Mouse (Mus musculus): ENCODE results near the gene Asb4. TPM values are rescaled to one million over a fixed set of nuclear protein-coding genes. Genes with fewer than 3 reads are reported as not detected.

Asb4 gene
- polyA plus RNA-seq, 1 experiment: 0.69 TPM

DNA sequence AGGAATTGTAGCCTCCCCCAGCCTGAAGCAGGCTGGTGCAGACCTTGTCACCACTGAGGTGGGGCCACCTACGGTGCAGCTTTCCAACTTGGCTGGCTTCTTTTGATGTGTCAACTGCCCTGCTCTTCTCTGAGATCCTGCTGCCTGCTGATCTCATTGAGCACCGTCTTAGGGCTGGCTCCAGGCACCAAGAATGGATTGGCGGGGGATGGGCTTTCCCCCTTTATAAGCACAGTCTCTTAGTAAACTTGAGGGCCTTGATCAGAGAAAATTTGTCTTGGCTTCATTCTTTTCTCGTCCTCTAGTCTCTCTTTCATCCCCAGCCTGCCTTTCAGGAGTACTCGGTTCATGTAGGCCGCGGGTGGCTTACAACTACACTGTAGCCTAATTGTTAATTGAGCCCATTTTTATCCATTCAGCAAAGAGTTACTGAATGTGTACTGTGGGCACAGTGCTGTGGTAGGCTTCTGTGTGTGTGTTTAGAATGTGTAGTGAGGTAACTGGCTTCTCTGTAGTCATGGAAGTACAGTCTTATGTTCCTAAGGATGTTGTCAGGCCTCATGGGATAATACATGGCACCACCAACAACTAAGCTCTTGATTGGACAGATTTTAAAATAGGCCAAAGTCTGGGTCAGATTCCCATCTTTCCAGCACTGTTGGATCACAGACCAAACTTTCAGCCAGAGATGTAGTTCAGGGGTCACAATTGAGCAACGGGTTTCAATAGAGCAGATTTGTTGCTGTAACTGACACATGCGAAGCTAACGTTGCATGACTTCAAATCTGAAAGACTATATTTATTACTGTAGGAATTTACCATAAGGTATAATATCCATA lies 87.5 kb downstream of the Asb4 start:
- Histone ChIP-seq H3K27me3 (replicated peaks; ENCODE audit: control insufficient read depth, insufficient read depth, low read length) (no peaks in the 10 kb centered on the region), H3K36me3 (ENCODE audit: control insufficient read depth, insufficient read depth, low read length) (no peaks in the 10 kb centered on the region), H3K4me1 (ENCODE audit: control insufficient read depth, insufficient read depth, low read length) (no peaks in the 10 kb centered on the region), H3K4me3 (ENCODE audit: insufficient read depth, low read depth, low read length) (no peak overlapping the region), H3K27ac (ENCODE audit: insufficient read depth, low read depth, low read length) (no peak overlapping the region)
- TF ChIP-seq POLR2A (IDR thresholded peaks at IDR 0.05; ENCODE audit: low read depth, low read length) (no peak), CTCF (conservative IDR thresholded peaks at IDR 0.05; ENCODE audit: insufficient read depth, insufficient read length, low read depth, low read length) (no peak)
- 87% methylated on average over 10 of the region's 10 CpGs for WGBS
- DNase-seq: no peak

DNA sequence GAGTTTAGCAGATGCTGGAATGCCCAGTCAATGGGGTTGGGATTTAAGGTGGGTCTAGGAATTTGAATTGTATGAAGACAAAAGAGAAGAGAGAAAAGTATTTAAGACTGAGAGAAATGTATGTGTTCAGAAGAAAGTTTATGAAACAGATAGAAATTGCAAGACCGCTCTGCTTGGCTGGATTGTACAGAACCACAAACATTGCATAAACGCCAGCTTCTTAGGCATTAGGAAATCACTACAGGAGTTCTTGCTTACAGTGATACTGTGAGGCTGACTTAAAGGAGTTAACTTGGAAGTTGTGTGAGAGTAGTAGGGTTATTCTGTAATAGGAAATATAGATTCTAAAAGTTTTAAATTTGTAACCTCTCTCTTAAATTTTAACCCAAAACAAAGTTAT lies 89.5 kb downstream of the Asb4 start:
- H3K36me3 ChIP-seq (ENCODE audit: control insufficient read depth, insufficient read depth, low read length): no peaks in the 10 kb centered on the region
- no peak overlapping the region for H3K4me3 ChIP-seq (ENCODE audit: insufficient read depth, low read depth, low read length)
- no peak overlapping the region for H3K27ac ChIP-seq (ENCODE audit: insufficient read depth, low read depth, low read length)
- TF ChIP-seq CTCF (conservative IDR thresholded peaks at IDR 0.05; ENCODE audit: insufficient read depth, insufficient read length, low read depth, low read length) (no peak), POLR2A (IDR thresholded peaks at IDR 0.05; ENCODE audit: low read depth, low read length) (no peak)
- H3K27me3 ChIP-seq (replicated peaks; ENCODE audit: control insufficient read depth, insufficient read depth, low read length): no peaks in the 10 kb centered on the region
- 95% methylated on average over 2 of the region's 2 CpGs for WGBS
- H3K4me1 ChIP-seq (ENCODE audit: control insufficient read depth, insufficient read depth, low read length): no peaks in the 10 kb centered on the region
- no peak for DNase-seq

DNA sequence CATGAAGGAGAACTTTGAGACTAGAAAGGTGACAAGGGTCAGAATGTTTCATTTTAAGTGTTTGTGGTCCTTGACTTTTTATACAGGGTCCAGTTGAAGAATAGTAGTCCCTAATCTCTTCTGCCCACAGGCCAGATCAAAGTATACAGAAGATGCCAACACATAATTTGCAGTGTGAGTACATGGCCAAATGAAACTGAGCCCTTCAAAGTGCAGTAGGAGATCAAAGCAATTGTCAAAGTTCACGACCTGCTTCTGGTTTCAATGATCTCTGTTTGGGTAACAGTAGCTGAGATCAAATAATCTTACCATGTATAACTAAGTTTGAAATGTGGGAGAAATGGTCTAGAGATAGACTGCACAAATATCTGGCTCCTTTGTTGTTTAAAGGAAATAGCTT lies 90.8 kb downstream of the Asb4 start:
- H3K27ac ChIP-seq (ENCODE audit: insufficient read depth, low read depth, low read length): no peak overlapping the region
- no peaks in the 10 kb centered on the region for H3K4me1 ChIP-seq (ENCODE audit: control insufficient read depth, insufficient read depth, low read length)
- TF ChIP-seq CTCF (conservative IDR thresholded peaks at IDR 0.05; ENCODE audit: insufficient read depth, insufficient read length, low read depth, low read length): no peak
- no peaks in the 10 kb centered on the region for H3K36me3 ChIP-seq (ENCODE audit: control insufficient read depth, insufficient read depth, low read length)
- no peaks in the 10 kb centered on the region for H3K27me3 ChIP-seq (replicated peaks; ENCODE audit: control insufficient read depth, insufficient read depth, low read length)
- 62% methylated on average over 1 of the region's 1 CpGs for WGBS
- DNase-seq: no peak
- no peak overlapping the region for H3K4me3 ChIP-seq (ENCODE audit: insufficient read depth, low read depth, low read length)

DNA sequence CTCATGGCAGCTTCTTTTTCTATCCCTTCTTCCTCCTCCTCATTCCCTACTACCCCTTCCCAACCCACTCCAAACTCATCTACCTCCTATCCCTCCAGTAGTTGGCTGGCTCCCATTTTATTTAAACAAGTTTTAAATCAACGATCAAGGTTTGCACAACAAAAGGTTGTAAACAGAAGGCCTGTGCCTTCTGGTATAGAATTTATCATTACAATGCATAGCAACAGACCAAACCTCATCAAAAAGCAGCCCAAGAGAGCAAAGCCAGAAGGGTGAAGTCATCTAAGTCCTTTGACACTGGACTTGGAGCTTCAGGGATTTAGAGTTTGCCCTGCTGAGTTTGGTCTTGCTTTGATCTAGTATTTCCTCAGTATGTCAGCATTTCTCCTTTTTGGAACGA lies 97.9 kb downstream of the Asb4 start:
- Histone ChIP-seq H3K27ac (ENCODE audit: insufficient read depth, low read depth, low read length) (no peak overlapping the region), H3K27me3 (replicated peaks; ENCODE audit: control insufficient read depth, insufficient read depth, low read length) (no peaks in the 10 kb centered on the region), H3K36me3 (ENCODE audit: control insufficient read depth, insufficient read depth, low read length) (peaks cover 1% of the 10 kb centered on the region), H3K4me3 (ENCODE audit: insufficient read depth, low read depth, low read length) (no peak overlapping the region), H3K4me1 (ENCODE audit: control insufficient read depth, insufficient read depth, low read length) (no peaks in the 10 kb centered on the region)
- WGBS: 86% methylated on average over 2 of the region's 2 CpGs
- no peak for DNase-seq
- TF ChIP-seq CTCF (conservative IDR thresholded peaks at IDR 0.05; ENCODE audit: insufficient read depth, insufficient read length, low read depth, low read length) (no peak), POLR2A (IDR thresholded peaks at IDR 0.05; ENCODE audit: low read depth, low read length) (no peak)

DNA sequence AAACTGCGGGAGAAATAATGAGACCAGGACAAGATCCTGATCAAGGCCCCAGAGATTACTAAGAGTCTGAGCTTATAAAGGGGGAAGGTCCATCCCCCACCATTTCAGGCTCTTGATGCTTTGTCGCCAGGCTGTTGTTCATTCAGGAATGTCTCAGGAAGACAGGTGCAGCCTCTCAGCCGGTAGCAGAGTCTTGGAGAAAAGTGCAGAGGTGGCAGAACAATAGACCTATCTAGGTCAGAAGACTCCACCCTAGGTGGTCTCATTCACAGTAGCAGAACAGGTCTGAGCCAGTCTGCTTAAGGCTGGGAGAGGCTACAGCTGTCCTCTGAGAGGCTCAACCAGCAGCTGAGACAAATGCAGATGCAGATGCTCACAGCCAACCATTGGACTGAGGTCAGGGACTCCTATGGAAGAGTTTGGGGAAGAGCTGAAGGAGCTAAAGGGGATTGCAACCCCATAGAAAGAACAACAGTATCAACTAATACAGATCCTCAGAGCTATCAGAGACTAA lies 99.1 kb downstream of the Asb4 start:
- peaks cover 9% of the 10 kb centered on the region for H3K36me3 ChIP-seq (ENCODE audit: control insufficient read depth, insufficient read depth, low read length)
- DNase-seq: no peak
- H3K4me3 ChIP-seq (ENCODE audit: insufficient read depth, low read depth, low read length): no peak overlapping the region
- H3K27ac ChIP-seq (ENCODE audit: insufficient read depth, low read depth, low read length): no peak overlapping the region
- H3K27me3 ChIP-seq (replicated peaks; ENCODE audit: control insufficient read depth, insufficient read depth, low read length): no peaks in the 10 kb centered on the region
- WGBS: 73% methylated on average over 3 of the region's 3 CpGs
- no peaks in the 10 kb centered on the region for H3K4me1 ChIP-seq (ENCODE audit: control insufficient read depth, insufficient read depth, low read length)
- TF ChIP-seq CTCF (conservative IDR thresholded peaks at IDR 0.05; ENCODE audit: insufficient read depth, insufficient read length, low read depth, low read length) (no peak), POLR2A (IDR thresholded peaks at IDR 0.05; ENCODE audit: low read depth, low read length) (no peak)

Other genes with a start within 250 kb of the Asb4 start
- 0.52 and 1.2 TPM in 2 replicates for gene Pon1, start 189.4 kb upstream of the Asb4 start, polyA plus RNA-seq (2012; rRNA removed)
- 8.7 and 11.4 TPM in 2 replicates for gene Pon3, start 127.1 kb upstream of the Asb4 start, polyA plus RNA-seq (2012; rRNA removed)
- gene Pon2, start 84.9 kb upstream of the Asb4 start, polyA plus RNA-seq (2012; rRNA removed): 14.1 and 16.3 TPM in 2 replicates
- 22.3 and 30.0 TPM in 2 replicates for gene Pdk4, start 112.9 kb downstream of the Asb4 start, polyA plus RNA-seq (2012; rRNA removed)

Data from kidney, adult 2 months (tissue).